Mouse (Mus musculus): ENCODE measurements around the gene Birc2. TPM values are rescaled to one million over a fixed set of nuclear protein-coding genes. Genes with fewer than 3 reads are reported as not detected.

Gene Birc2
- polyA plus RNA-seq, 1 experiment: 43.6 TPM

DNA sequence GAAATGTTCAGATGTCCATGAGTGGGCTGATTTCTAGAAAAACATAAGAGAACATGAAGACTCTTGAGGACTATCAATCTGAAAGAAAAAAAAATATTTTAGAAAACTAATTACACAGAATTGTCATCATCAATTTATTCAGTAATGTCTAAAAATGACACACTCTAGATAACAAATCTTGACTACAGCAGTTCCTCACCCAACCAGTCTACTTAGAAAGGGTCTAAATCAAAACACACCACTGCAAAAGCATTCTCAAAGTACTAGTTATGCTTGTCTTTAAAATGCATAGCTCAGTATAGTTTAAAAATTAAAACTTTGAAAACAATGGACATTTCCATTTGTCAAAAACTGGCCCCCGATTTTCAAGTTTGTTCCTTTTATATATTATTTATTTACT, 1.6 kb downstream of the Birc2 start:
- Histone ChIP-seq H3K36me3 (ENCODE audit: control insufficient read depth, insufficient read depth, low read length) (peaks cover 8% of the 10 kb centered on the region), H3K27ac (ENCODE audit: control insufficient read depth, insufficient read depth, low read length) (no peak overlapping the region), H3K27me3 (ENCODE audit: control insufficient read depth, insufficient read depth, low read length) (no peaks in the 10 kb centered on the region), H3K4me1 (replicated peaks; ENCODE audit: control insufficient read depth, insufficient read depth, low read length) (peaks cover 9% of the 10 kb centered on the region), H3K4me3 (ENCODE audit: control insufficient read depth, insufficient read depth, low read length) (no peak overlapping the region)
- TF ChIP-seq CTCF (IDR thresholded peaks at IDR 0.05; ENCODE audit: borderline replicate concordance, control insufficient read depth, extremely low read depth, insufficient read depth, low read length, poor library complexity) (no peak), POLR2A (IDR thresholded peaks at IDR 0.05; ENCODE audit: control insufficient read depth, extremely low read depth, insufficient read depth, low read length, poor library complexity) (no peak)
- DNase-seq: no peak
- 93% methylated on average over 1 of the region's 1 CpGs for WGBS

DNA sequence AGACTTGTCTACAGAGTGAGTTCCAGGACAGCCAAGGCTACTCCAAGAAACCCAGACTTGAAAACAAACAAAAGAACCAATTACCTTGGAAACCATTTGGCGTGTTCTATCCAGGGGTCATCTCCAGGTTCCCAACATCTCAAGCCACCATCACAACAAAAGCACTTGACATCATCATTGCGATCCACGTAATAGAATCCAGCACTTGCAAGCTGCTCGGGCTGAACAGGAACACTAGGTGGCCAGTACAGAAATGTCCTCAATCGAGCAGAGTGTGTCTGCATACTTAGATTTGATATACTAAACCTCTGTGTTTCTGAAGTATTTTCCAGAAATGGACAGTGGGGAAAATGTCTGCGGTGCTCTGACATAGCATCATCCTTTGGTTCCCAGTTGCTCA, 3.4 kb downstream of the Birc2 start:
- no peak for DNase-seq
- 89% methylated on average over 6 of the region's 6 CpGs for WGBS
- no peak overlapping the region for H3K4me3 ChIP-seq (ENCODE audit: control insufficient read depth, insufficient read depth, low read length)
- peaks cover 18% of the 10 kb centered on the region for H3K4me1 ChIP-seq (replicated peaks; ENCODE audit: control insufficient read depth, insufficient read depth, low read length)
- peaks cover 8% of the 10 kb centered on the region for H3K36me3 ChIP-seq (ENCODE audit: control insufficient read depth, insufficient read depth, low read length)
- no peak overlapping the region for H3K27ac ChIP-seq (ENCODE audit: control insufficient read depth, insufficient read depth, low read length)
- no peak for TF ChIP-seq POLR2A (IDR thresholded peaks at IDR 0.05; ENCODE audit: control insufficient read depth, extremely low read depth, insufficient read depth, low read length, poor library complexity)
- TF ChIP-seq CTCF (IDR thresholded peaks at IDR 0.05; ENCODE audit: borderline replicate concordance, control insufficient read depth, extremely low read depth, insufficient read depth, low read length, poor library complexity): no peak
- no peaks in the 10 kb centered on the region for H3K27me3 ChIP-seq (ENCODE audit: control insufficient read depth, insufficient read depth, low read length)

DNA sequence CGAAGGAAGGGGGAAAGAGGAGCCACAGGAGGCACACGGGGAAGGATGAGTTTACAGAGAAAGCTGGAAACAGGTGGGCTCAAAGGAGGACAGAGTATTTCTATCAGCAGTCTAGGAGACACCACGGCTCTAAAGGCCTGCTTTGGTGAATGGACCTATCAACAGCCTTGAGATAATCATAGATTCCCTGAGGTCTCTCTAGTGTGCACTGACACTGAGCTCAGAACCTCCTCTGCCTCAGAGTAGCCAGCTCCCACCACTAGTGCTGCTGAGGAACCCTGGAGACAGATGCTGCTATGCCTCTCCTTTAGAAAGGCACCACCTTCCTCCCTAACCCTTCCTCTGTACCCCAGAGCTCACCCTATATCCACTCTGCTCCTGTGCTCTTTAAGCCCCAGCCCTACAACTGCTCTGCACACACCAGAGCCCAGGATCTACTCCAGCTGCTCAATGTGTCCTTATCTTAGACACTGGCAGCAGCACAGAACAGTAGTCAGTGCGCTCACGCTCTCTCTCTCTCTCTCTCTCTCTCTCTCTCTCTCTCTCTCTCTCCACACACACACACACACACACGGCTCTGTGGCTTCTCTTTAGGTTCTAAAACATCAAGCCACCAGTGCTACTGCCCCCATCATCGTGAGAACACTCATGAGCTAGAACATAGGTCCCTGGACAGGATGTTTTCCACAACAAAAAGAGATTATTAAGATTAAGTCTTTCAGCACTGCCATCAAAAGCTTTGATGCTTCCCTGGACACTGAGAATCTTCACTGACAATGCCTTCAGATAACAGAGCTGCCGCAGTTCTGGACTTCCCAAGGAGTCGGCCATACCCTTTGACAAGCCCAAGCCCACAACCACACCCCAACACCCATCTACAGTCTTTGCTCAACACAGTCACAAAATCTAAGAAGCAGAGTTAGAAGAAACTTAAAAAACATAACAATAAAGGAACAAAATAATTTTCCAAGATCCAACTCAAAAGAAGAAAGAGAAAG, 7.0 kb downstream of the Birc2 start:
- no peak for DNase-seq
- no peak overlapping the region for H3K4me3 ChIP-seq (ENCODE audit: control insufficient read depth, insufficient read depth, low read length)
- peaks cover 21% of the 10 kb centered on the region for H3K4me1 ChIP-seq (replicated peaks; ENCODE audit: control insufficient read depth, insufficient read depth, low read length)
- H3K27me3 ChIP-seq (ENCODE audit: control insufficient read depth, insufficient read depth, low read length): no peaks in the 10 kb centered on the region
- peak overlapping the region; percentile 63 for H3K27ac ChIP-seq (ENCODE audit: control insufficient read depth, insufficient read depth, low read length)
- H3K36me3 ChIP-seq (ENCODE audit: control insufficient read depth, insufficient read depth, low read length): peaks cover 8% of the 10 kb centered on the region
- WGBS: 59% methylated on average over 9 of the region's 9 CpGs
- no peak for TF ChIP-seq CTCF (IDR thresholded peaks at IDR 0.05; ENCODE audit: borderline replicate concordance, control insufficient read depth, extremely low read depth, insufficient read depth, low read length, poor library complexity)
- TF ChIP-seq POLR2A (IDR thresholded peaks at IDR 0.05; ENCODE audit: control insufficient read depth, extremely low read depth, insufficient read depth, low read length, poor library complexity): no peak

GRCm38 (mm10) chr9:7828706-7829105, 8.2 kb downstream of the Birc2 start:
- Histone ChIP-seq H3K4me1 (replicated peaks; ENCODE audit: control insufficient read depth, insufficient read depth, low read length) (peaks cover 19% of the 10 kb centered on the region), H3K4me3 (ENCODE audit: control insufficient read depth, insufficient read depth, low read length) (no peak overlapping the region), H3K27ac (ENCODE audit: control insufficient read depth, insufficient read depth, low read length) (no peak overlapping the region), H3K36me3 (ENCODE audit: control insufficient read depth, insufficient read depth, low read length) (peaks cover 7% of the 10 kb centered on the region), H3K27me3 (ENCODE audit: control insufficient read depth, insufficient read depth, low read length) (no peaks in the 10 kb centered on the region)
- 91% methylated on average over 4 of the region's 4 CpGs for WGBS
- DNase-seq: no peak
- TF ChIP-seq POLR2A (IDR thresholded peaks at IDR 0.05; ENCODE audit: control insufficient read depth, extremely low read depth, insufficient read depth, low read length, poor library complexity) (no peak), CTCF (IDR thresholded peaks at IDR 0.05; ENCODE audit: borderline replicate concordance, control insufficient read depth, extremely low read depth, insufficient read depth, low read length, poor library complexity) (no peak)

GRCm38 (mm10) chr9:7824916-7825315, 11.9 kb downstream of the Birc2 start:
- H3K27me3 ChIP-seq (ENCODE audit: control insufficient read depth, insufficient read depth, low read length): no peaks in the 10 kb centered on the region
- TF ChIP-seq POLR2A (IDR thresholded peaks at IDR 0.05; ENCODE audit: control insufficient read depth, extremely low read depth, insufficient read depth, low read length, poor library complexity) (no peak), CTCF (IDR thresholded peaks at IDR 0.05; ENCODE audit: borderline replicate concordance, control insufficient read depth, extremely low read depth, insufficient read depth, low read length, poor library complexity) (no peak)
- 95% methylated on average over 5 of the region's 5 CpGs for WGBS
- H3K36me3 ChIP-seq (ENCODE audit: control insufficient read depth, insufficient read depth, low read length): peaks cover 21% of the 10 kb centered on the region
- H3K4me1 ChIP-seq (replicated peaks; ENCODE audit: control insufficient read depth, insufficient read depth, low read length): peaks cover 9% of the 10 kb centered on the region
- no peak overlapping the region for H3K4me3 ChIP-seq (ENCODE audit: control insufficient read depth, insufficient read depth, low read length)
- H3K27ac ChIP-seq (ENCODE audit: control insufficient read depth, insufficient read depth, low read length): no peak overlapping the region
- no peak for DNase-seq

GRCm38 (mm10) chr9:7822758-7823157, 14.1 kb downstream of the Birc2 start:
- H3K27ac ChIP-seq (ENCODE audit: control insufficient read depth, insufficient read depth, low read length): no peak overlapping the region
- H3K27me3 ChIP-seq (ENCODE audit: control insufficient read depth, insufficient read depth, low read length): no peaks in the 10 kb centered on the region
- DNase-seq: no peak
- H3K4me1 ChIP-seq (replicated peaks; ENCODE audit: control insufficient read depth, insufficient read depth, low read length): peaks cover 3% of the 10 kb centered on the region; the same call in 1 of the 2 replicates
- TF ChIP-seq CTCF (IDR thresholded peaks at IDR 0.05; ENCODE audit: borderline replicate concordance, control insufficient read depth, extremely low read depth, insufficient read depth, low read length, poor library complexity) (no peak), POLR2A (IDR thresholded peaks at IDR 0.05; ENCODE audit: control insufficient read depth, extremely low read depth, insufficient read depth, low read length, poor library complexity) (no peak)
- H3K4me3 ChIP-seq (ENCODE audit: control insufficient read depth, insufficient read depth, low read length): no peak overlapping the region
- WGBS: 84% methylated on average over 3 of the region's 3 CpGs
- peaks cover 36% of the 10 kb centered on the region for H3K36me3 ChIP-seq (ENCODE audit: control insufficient read depth, insufficient read depth, low read length)
